Mouse (Mus musculus) forebrain, embryonic 14.5 days (tissue): ENCODE data around the gene Usp3. TPM values are rescaled to one million over a fixed set of nuclear protein-coding genes. Genes with fewer than 3 reads are reported as not detected.

Experiments
- ATAC-seq: fragments of 200-750 bp; cut with Nextera tagmentation; 2 replicates; pipeline ENCODE4 v1.8.0; 2017; ENCODE audit warnings: mild to moderate bottlenecking, moderate library complexity
- DNase-seq: peaks from one replicate; pipeline ENCODE4 v3.0.0-alpha.2; 2015; ENCODE audit warnings: low spot score
- H3K27ac ChIP-seq: fragments of 300-500 bp; sonication (generic); 2 replicates; pipeline ENCODE4 v1.5.1; 2014; ENCODE audit warnings: low read depth, mild to moderate bottlenecking, control low read depth, low read length, moderate library complexity
- H3K27me3 ChIP-seq: fragments of 300-500 bp; sonication (generic); replicated peaks from 2 replicates; pipeline ENCODE4 v1.6.1; 2014; ENCODE audit warnings: low read length, control low read depth, mixed read lengths; ENCODE audit not compliant: control insufficient read depth, insufficient read depth
- H3K36me3 ChIP-seq: fragments of 300-500 bp; sonication (generic); 2 replicates; pipeline ENCODE4 v1.6.1; 2014; ENCODE audit warnings: low read length, control low read depth; ENCODE audit not compliant: control insufficient read depth, insufficient read depth
- H3K4me1 ChIP-seq: fragments of 300-500 bp; sonication (generic); 2 replicates; pipeline ENCODE4 v1.6.1; 2014; ENCODE audit warnings: antibody characterized with exemption, low read length, control low read depth; ENCODE audit not compliant: control insufficient read depth, insufficient read depth
- H3K4me2 ChIP-seq: fragments of 300-500 bp; sonication (generic); 2 replicates; pipeline ENCODE4 v1.6.1; 2014; ENCODE audit warnings: mild to moderate bottlenecking, control low read depth, low read length
- H3K4me3 ChIP-seq: fragments of 300-500 bp; sonication (generic); 2 replicates; pipeline ENCODE4 v1.5.1; 2014; ENCODE audit warnings: low read depth, low read length, control low read depth
- H3K9ac ChIP-seq: fragments of 300-500 bp; sonication (generic); 2 replicates; pipeline ENCODE4 v1.6.1; 2014; ENCODE audit warnings: mild to moderate bottlenecking, low read length, control low read depth, moderate library complexity
- H3K9me3 ChIP-seq: fragments of 300-500 bp; sonication (generic); replicated peaks from 2 replicates; pipeline ENCODE4 v1.6.1; 2016; ENCODE audit warnings: low read length, control low read depth, mixed read lengths; ENCODE audit not compliant: control insufficient read depth
- WGBS: fragments of 180-500 bp; shearing (Covaris S2); extraction: QIAGEN DNeasy Blood & Tissue Kit; methylation state at CpG from one replicate; pipeline ENCODE4 v1.1.7; 2014; 5-methylcytosine and 5-hydroxymethylcytosine counted together
- polyA plus RNA-seq: library from polyadenylated mRNA; unstranded; fragments of >200 nt; fragmentation: Nextera tagmentation; extraction: Ambion mirVana; gene quantifications from 2 replicates; pipeline ENCODE4 v1.2.1, GENCODE M21; 2014

Gene Usp3
- polyA plus RNA-seq, 1 experiment from 2014 or later, result 134 TPM

- H3K27ac ChIP-seq, result no peak overlapping the region
- H3K4me3 ChIP-seq, result no peak overlapping the region
- ATAC-seq (no peak), DNase-seq (peak; percentile 37)
- no peak overlapping the region for H3K4me2 ChIP-seq
- H3K9me3 ChIP-seq, result no peaks in the 10 kb centered on the region
- WGBS, result 51% methylated on average over 6 of the region's 6 CpGs
- H3K4me1 ChIP-seq, result no peaks in the 10 kb centered on the region
- H3K27me3 ChIP-seq, result no peaks in the 10 kb centered on the region
- H3K9ac ChIP-seq, result no peak overlapping the region
- H3K36me3 ChIP-seq, result no peaks in the 10 kb centered on the region
Observed at GRCm38 (mm10) chr9:66620581-66620981, 27.6 kb upstream of the Usp3 start.

- DNase-seq (no peak), ATAC-seq (no peak)
- H3K4me1 ChIP-seq, result no peaks in the 10 kb centered on the region
- H3K27ac ChIP-seq, result no peak overlapping the region
- H3K4me3 ChIP-seq, result no peak overlapping the region
- 86% methylated on average over 1 of the region's 1 CpGs for WGBS
- H3K27me3 ChIP-seq, result no peaks in the 10 kb centered on the region
- H3K36me3 ChIP-seq, result no peaks in the 10 kb centered on the region
- no peak overlapping the region for H3K9ac ChIP-seq
- H3K4me2 ChIP-seq, result no peak overlapping the region
- H3K9me3 ChIP-seq, result no peaks in the 10 kb centered on the region
Observed at GRCm38 (mm10) chr9:66620055-66620454, 27.1 kb upstream of the Usp3 start.

- no peak overlapping the region for H3K4me2 ChIP-seq
- H3K27me3 ChIP-seq, result no peaks in the 10 kb centered on the region
- H3K4me3 ChIP-seq, result no peak overlapping the region
- no peak overlapping the region for H3K9ac ChIP-seq
- H3K9me3 ChIP-seq, result no peaks in the 10 kb centered on the region
- H3K4me1 ChIP-seq, result no peaks in the 10 kb centered on the region
- H3K27ac ChIP-seq, result no peak overlapping the region
- no peaks in the 10 kb centered on the region for H3K36me3 ChIP-seq
- ATAC-seq (no peak), DNase-seq (no peak)
- WGBS, result 96% methylated on average over 2 of the region's 2 CpGs
Observed at GRCm38 (mm10) chr9:66617812-66618211, 24.9 kb upstream of the Usp3 start.

DNA sequence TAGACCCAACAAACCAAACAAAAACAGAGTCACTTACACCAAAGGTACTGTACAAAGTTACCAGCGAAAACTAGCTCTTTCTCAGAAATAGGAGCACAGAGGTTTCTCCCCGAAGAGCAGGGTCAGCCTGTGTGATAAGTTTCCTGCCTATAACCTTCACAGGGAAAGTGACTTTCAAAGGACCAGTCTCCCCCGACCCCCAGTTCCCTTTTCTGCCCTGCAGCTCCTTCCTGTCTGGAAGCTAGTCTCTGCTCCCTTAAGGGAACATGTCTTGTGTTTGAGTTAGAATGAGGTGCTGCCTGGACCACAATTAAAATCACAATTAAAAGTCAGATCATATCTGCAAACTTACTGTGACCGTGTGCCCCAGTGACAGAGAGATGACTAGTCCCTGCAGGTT, 23.9 kb upstream of the Usp3 start:
- 82% methylated on average over 4 of the region's 4 CpGs for WGBS
- 0 out of 2 replicates have a peak, but pooled peaks cover 4% of the 10 kb centered on the region for H3K4me1 ChIP-seq
- no peaks in the 10 kb centered on the region for H3K9me3 ChIP-seq
- ATAC-seq (no peak), DNase-seq (no peak)
- H3K4me2 ChIP-seq, result no peak overlapping the region
- no peak overlapping the region for H3K9ac ChIP-seq
- H3K4me3 ChIP-seq, result no peak overlapping the region
- H3K27ac ChIP-seq, result no peak overlapping the region
- H3K27me3 ChIP-seq, result no peaks in the 10 kb centered on the region
- H3K36me3 ChIP-seq, result no peaks in the 10 kb centered on the region

- no peak overlapping the region for H3K9ac ChIP-seq
- DNase-seq, result no peak
- H3K4me3 ChIP-seq, result no peak overlapping the region
- H3K27ac ChIP-seq, result no peak overlapping the region
- no peak overlapping the region for H3K4me2 ChIP-seq
- H3K27me3 ChIP-seq, result no peaks in the 10 kb centered on the region
- H3K36me3 ChIP-seq, result no peaks in the 10 kb centered on the region
- H3K9me3 ChIP-seq, result no peaks in the 10 kb centered on the region
- peaks cover 8% of the 10 kb centered on the region; the same call in 1 of the 2 replicates for H3K4me1 ChIP-seq
- ATAC-seq, result no peak
- 74% methylated on average over 9 of the region's 9 CpGs for WGBS
Observed at GRCm38 (mm10) chr9:66615141-66615540, 22.2 kb upstream of the Usp3 start.

DNA sequence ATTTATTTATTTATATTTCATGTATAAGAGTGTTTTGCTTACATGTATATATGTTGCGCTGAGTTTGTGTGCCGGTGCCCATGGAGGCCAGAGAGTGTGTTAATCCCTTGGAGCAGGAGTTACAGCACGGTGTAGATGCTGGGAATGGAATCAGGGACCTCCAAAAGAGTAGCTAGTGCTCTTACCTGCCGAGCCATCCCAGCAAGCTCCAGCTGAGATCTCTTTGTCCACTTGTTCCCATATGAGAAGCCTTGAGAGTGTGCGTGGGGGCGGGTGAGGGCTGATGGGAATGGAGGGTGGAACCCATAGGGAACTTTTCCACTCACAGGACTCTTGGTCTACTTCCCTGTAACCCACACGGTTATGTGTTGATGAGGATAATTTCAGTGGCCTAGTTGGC, 21.6 kb upstream of the Usp3 start:
- no peak for ATAC-seq
- Histone ChIP-seq H3K27me3 (no peaks in the 10 kb centered on the region), H3K4me1 (peaks cover 8% of the 10 kb centered on the region; the same call in 1 of the 2 replicates), H3K9ac (no peak overlapping the region), H3K4me2 (no peak overlapping the region), H3K9me3 (no peaks in the 10 kb centered on the region), H3K4me3 (no peak overlapping the region), H3K36me3 (no peaks in the 10 kb centered on the region), H3K27ac (no peak overlapping the region)
- DNase-seq, result no peak
- WGBS, result 68% methylated on average over 7 of the region's 7 CpGs

DNA sequence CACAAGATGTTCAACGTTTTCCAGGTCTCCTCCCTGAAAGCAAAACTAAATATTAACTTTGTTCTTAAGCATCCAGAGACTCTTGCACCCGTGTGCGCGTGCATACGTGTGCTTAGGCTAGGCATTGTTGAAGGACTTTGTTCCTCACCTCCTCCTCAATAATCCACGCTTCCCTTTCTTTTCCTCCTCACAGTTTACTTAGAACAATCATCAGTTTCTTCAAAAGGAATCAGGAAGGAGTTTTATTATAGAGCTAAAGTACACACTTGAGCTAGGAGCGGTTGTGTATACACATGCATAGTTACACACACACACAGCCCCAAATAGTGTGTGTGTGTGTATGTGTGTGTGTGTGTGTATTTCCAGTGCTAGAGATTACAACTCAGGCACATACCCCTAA, 20.7 kb upstream of the Usp3 start:
- Histone ChIP-seq H3K4me1 (peaks cover 8% of the 10 kb centered on the region; the same call in 1 of the 2 replicates), H3K9ac (no peak overlapping the region), H3K27ac (no peak overlapping the region), H3K4me2 (no peak overlapping the region), H3K36me3 (no peaks in the 10 kb centered on the region), H3K4me3 (no peak overlapping the region), H3K27me3 (no peaks in the 10 kb centered on the region), H3K9me3 (no peaks in the 10 kb centered on the region)
- DNase-seq (no peak), ATAC-seq (no peak)
- 85% methylated on average over 7 of the region's 7 CpGs for WGBS

DNA sequence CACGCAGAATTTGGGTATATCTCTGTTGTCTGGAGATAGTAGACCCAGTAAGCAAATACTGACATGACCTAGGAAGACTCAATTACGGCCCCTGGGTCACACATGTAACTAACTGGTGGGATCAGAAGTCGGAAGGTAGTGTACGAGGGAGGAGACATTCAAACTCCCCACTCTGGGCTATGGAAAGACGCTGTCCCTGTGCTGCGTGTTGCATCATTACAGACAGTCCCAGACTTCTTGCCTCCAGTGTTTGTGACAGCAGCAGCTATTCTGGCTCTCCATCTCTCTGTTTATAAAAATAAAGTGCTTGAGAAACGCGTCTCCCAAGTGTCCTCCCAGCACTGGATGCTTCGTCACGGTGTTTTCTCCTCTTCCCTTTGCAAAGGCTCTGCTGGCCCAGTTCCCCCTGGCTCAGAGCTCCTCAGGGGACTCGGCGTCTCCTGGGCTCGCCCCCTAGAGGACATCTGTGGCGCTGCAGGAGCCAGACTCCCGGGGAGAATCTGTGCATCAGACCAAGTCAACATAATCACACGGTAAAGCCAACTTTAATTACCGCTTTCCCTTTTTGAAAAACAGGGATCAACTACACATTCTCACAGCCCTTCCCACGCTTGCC, 18.6 kb upstream of the Usp3 start:
- WGBS, result 20% methylated on average over 18 of the region's 18 CpGs
- no peak overlapping the region for H3K27ac ChIP-seq
- 0 out of 2 replicates have a peak overlapping the region, but pooled peaks have one; percentile 10 for H3K9ac ChIP-seq
- H3K36me3 ChIP-seq, result no peaks in the 10 kb centered on the region
- peaks cover 8% of the 10 kb centered on the region; the same call in 1 of the 2 replicates for H3K4me1 ChIP-seq
- H3K4me2 ChIP-seq, result peak overlapping the region; percentile 32; the same call in 1 of the 2 replicates
- ATAC-seq, result peak; percentile 82
- H3K4me3 ChIP-seq, result no peak overlapping the region
- DNase-seq, result peak; percentile 92
- H3K27me3 ChIP-seq, result no peaks in the 10 kb centered on the region
- H3K9me3 ChIP-seq, result no peaks in the 10 kb centered on the region

GRCm38 (mm10) chr9:66608817-66609345, 15.9 kb upstream of the Usp3 start:
- Histone ChIP-seq H3K9me3 (no peaks in the 10 kb centered on the region), H3K27ac (no peak overlapping the region), H3K4me2 (no peak overlapping the region), H3K4me1 (peaks cover 8% of the 10 kb centered on the region; the same call in 1 of the 2 replicates), H3K36me3 (no peaks in the 10 kb centered on the region), H3K4me3 (no peak overlapping the region), H3K9ac (no peak overlapping the region), H3K27me3 (no peaks in the 10 kb centered on the region)
- WGBS, result 84% methylated on average over 5 of the region's 5 CpGs
- DNase-seq (no peak), ATAC-seq (no peak)
